Mouse (Mus musculus): ENCODE measurements around the gene Cybc1. TPM values are rescaled to one million over a fixed set of nuclear protein-coding genes. Genes with fewer than 3 reads are reported as not detected.

Cybc1 gene
- polyA plus RNA-seq, 1 experiment from 2014 or later: 28.0 TPM

GRCm38 (mm10) chr11:121200781-121201180 lies 28.3 kb downstream of the Cybc1 start:
- no peaks in the 10 kb centered on the region for H3K27me3 ChIP-seq (ENCODE audit: insufficient read depth, poor library complexity, severe bottlenecking)
- 0 out of 2 replicates have a peak, but pooled peaks cover 5% of the 10 kb centered on the region for H3K36me3 ChIP-seq
- no peak overlapping the region for H3K4me3 ChIP-seq
- no peak overlapping the region for H3K27ac ChIP-seq
- 85% methylated on average over 6 of the region's 6 CpGs for WGBS
- peaks cover 14% of the 10 kb centered on the region for H3K4me1 ChIP-seq
- H3K9me3 ChIP-seq: no peaks in the 10 kb centered on the region
- no peak for DNase-seq (ENCODE audit: low spot score)

GRCm38 (mm10) chr11:121199851-121200250 lies 29.3 kb downstream of the Cybc1 start:
- WGBS: 80% methylated on average over 4 of the region's 4 CpGs
- H3K4me3 ChIP-seq: no peak overlapping the region
- H3K27me3 ChIP-seq (ENCODE audit: insufficient read depth, poor library complexity, severe bottlenecking): no peaks in the 10 kb centered on the region
- H3K4me1 ChIP-seq: peaks cover 9% of the 10 kb centered on the region
- no peaks in the 10 kb centered on the region for H3K9me3 ChIP-seq
- no peak for DNase-seq (ENCODE audit: low spot score)
- 0 out of 2 replicates have a peak, but pooled peaks cover 7% of the 10 kb centered on the region for H3K36me3 ChIP-seq
- no peak overlapping the region for H3K27ac ChIP-seq

- H3K36me3 ChIP-seq: 0 out of 2 replicates have a peak, but pooled peaks cover 8% of the 10 kb centered on the region
- peaks cover 1% of the 10 kb centered on the region for H3K4me1 ChIP-seq
- no peak overlapping the region for H3K27ac ChIP-seq
- no peak for DNase-seq (ENCODE audit: low spot score)
- no peak overlapping the region for H3K4me3 ChIP-seq
- no peaks in the 10 kb centered on the region for H3K9me3 ChIP-seq
- 52% methylated on average over 2 of the region's 2 CpGs for WGBS
- no peaks in the 10 kb centered on the region for H3K27me3 ChIP-seq (ENCODE audit: insufficient read depth, poor library complexity, severe bottlenecking)
Observed at GRCm38 (mm10) chr11:121198622-121199021, 30.5 kb downstream of the Cybc1 start.

- H3K27me3 ChIP-seq (ENCODE audit: insufficient read depth, poor library complexity, severe bottlenecking): no peaks in the 10 kb centered on the region
- no peaks in the 10 kb centered on the region for H3K4me1 ChIP-seq
- 0 out of 2 replicates have a peak, but pooled peaks cover 8% of the 10 kb centered on the region for H3K36me3 ChIP-seq
- no peak overlapping the region for H3K4me3 ChIP-seq
- H3K9me3 ChIP-seq: no peaks in the 10 kb centered on the region
- H3K27ac ChIP-seq: no peak overlapping the region
- no peak for DNase-seq (ENCODE audit: low spot score)
- 75% methylated on average over 3 of the region's 3 CpGs for WGBS
Observed at GRCm38 (mm10) chr11:121193415-121193814, 35.7 kb downstream of the Cybc1 start.

GRCm38 (mm10) chr11:121192742-121193141 lies 36.4 kb downstream of the Cybc1 start:
- 57% methylated on average over 2 of the region's 2 CpGs for WGBS
- Histone ChIP-seq H3K27me3 (ENCODE audit: insufficient read depth, poor library complexity, severe bottlenecking) (no peaks in the 10 kb centered on the region), H3K4me1 (no peaks in the 10 kb centered on the region), H3K36me3 (0 out of 2 replicates have a peak, but pooled peaks cover 8% of the 10 kb centered on the region), H3K9me3 (no peaks in the 10 kb centered on the region), H3K4me3 (no peak overlapping the region), H3K27ac (no peak overlapping the region)
- no peak for DNase-seq (ENCODE audit: low spot score)

GRCm38 (mm10) chr11:121189681-121190080 lies 39.4 kb downstream of the Cybc1 start:
- 76% methylated on average over 3 of the region's 3 CpGs for WGBS
- H3K4me3 ChIP-seq: no peak overlapping the region
- no peaks in the 10 kb centered on the region for H3K9me3 ChIP-seq
- H3K27ac ChIP-seq: no peak overlapping the region
- H3K4me1 ChIP-seq: no peaks in the 10 kb centered on the region
- DNase-seq (ENCODE audit: low spot score): no peak
- H3K36me3 ChIP-seq: peaks cover 6% of the 10 kb centered on the region; the same call in 1 of the 2 replicates
- no peaks in the 10 kb centered on the region for H3K27me3 ChIP-seq (ENCODE audit: insufficient read depth, poor library complexity, severe bottlenecking)

GRCm38 (mm10) chr11:121176285-121177270 lies 52.5 kb downstream of the Cybc1 start:
- Histone ChIP-seq H3K36me3 (peaks cover 5% of the 10 kb centered on the region; the same call in 1 of the 2 replicates), H3K9me3 (no peaks in the 10 kb centered on the region), H3K27ac (no peak overlapping the region), H3K4me3 (no peak overlapping the region), H3K27me3 (ENCODE audit: insufficient read depth, poor library complexity, severe bottlenecking) (no peaks in the 10 kb centered on the region), H3K4me1 (peaks cover 20% of the 10 kb centered on the region)
- DNase-seq (ENCODE audit: low spot score): peak; percentile 82
- WGBS: 50% methylated on average over 12 of the region's 12 CpGs

- Histone ChIP-seq H3K4me1 (peaks cover 20% of the 10 kb centered on the region), H3K27me3 (ENCODE audit: insufficient read depth, poor library complexity, severe bottlenecking) (no peaks in the 10 kb centered on the region), H3K27ac (no peak overlapping the region), H3K4me3 (no peak overlapping the region), H3K36me3 (no peaks in the 10 kb centered on the region), H3K9me3 (no peaks in the 10 kb centered on the region)
- 51% methylated on average over 3 of the region's 3 CpGs for WGBS
- no peak for DNase-seq (ENCODE audit: low spot score)
Observed at GRCm38 (mm10) chr11:121174234-121174633, 54.9 kb downstream of the Cybc1 start.

GRCm38 (mm10) chr11:121173203-121173602 lies 55.9 kb downstream of the Cybc1 start:
- no peak overlapping the region for H3K27ac ChIP-seq
- 84% methylated on average over 5 of the region's 5 CpGs for WGBS

More at GRCm38 (mm10) chr11:121173203-121173602, 55.9 kb downstream of the Cybc1 start:
- no peak for DNase-seq (ENCODE audit: low spot score)
- no peak overlapping the region for H3K4me3 ChIP-seq
- H3K36me3 ChIP-seq: no peaks in the 10 kb centered on the region
- H3K4me1 ChIP-seq: peaks cover 20% of the 10 kb centered on the region
- no peaks in the 10 kb centered on the region for H3K9me3 ChIP-seq
- no peaks in the 10 kb centered on the region for H3K27me3 ChIP-seq (ENCODE audit: insufficient read depth, poor library complexity, severe bottlenecking)

Other genes with a start within 250 kb of the Cybc1 start
- gene Csnk1d, start 238.0 kb downstream of the Cybc1 start, polyA plus RNA-seq (2016; fragmentation: Nextera tagmentation; extraction: Ambion mirVana): 85.2 and 99.8 TPM in 2 replicates
- not detected in 2 replicates for gene Cd7, start 189.9 kb downstream of the Cybc1 start, polyA plus RNA-seq (2016; fragmentation: Nextera tagmentation; extraction: Ambion mirVana)
- gene Sectm1b, start 165.8 kb downstream of the Cybc1 start, polyA plus RNA-seq (2016; fragmentation: Nextera tagmentation; extraction: Ambion mirVana): not detected in 2 replicates
- gene Sectm1a, start 148.1 kb downstream of the Cybc1 start, polyA plus RNA-seq (2016; fragmentation: Nextera tagmentation; extraction: Ambion mirVana): not detected in 2 replicates
- gene Tex19.2, start 110.6 kb downstream of the Cybc1 start, polyA plus RNA-seq (2016; fragmentation: Nextera tagmentation; extraction: Ambion mirVana): not detected in 2 replicates
- 0.10 and 0.14 TPM in 2 replicates for gene Tex19.1, start 83.2 kb downstream of the Cybc1 start, polyA plus RNA-seq (2016; fragmentation: Nextera tagmentation; extraction: Ambion mirVana)
- 0.08 TPM in 1 of 2 replicates, not detected in the other for gene Uts2r, start 69.1 kb downstream of the Cybc1 start, polyA plus RNA-seq (2016; fragmentation: Nextera tagmentation; extraction: Ambion mirVana)
- gene Hexdc, start 24.9 kb downstream of the Cybc1 start, polyA plus RNA-seq (2016; fragmentation: Nextera tagmentation; extraction: Ambion mirVana): 5.3 and 7.6 TPM in 2 replicates
- gene Ogfod3, start 24.6 kb downstream of the Cybc1 start, polyA plus RNA-seq (2016; fragmentation: Nextera tagmentation; extraction: Ambion mirVana): 29.1 and 29.8 TPM in 2 replicates
- gene Narf, start 7.9 kb upstream of the Cybc1 start, polyA plus RNA-seq (2016; fragmentation: Nextera tagmentation; extraction: Ambion mirVana): 48.6 and 60.0 TPM in 2 replicates
- 6.5 and 9.3 TPM in 2 replicates for gene Foxk2, start 30.7 kb upstream of the Cybc1 start, polyA plus RNA-seq (2016; fragmentation: Nextera tagmentation; extraction: Ambion mirVana)
- gene Wdr45b, start 125.1 kb upstream of the Cybc1 start, polyA plus RNA-seq (2016; fragmentation: Nextera tagmentation; extraction: Ambion mirVana): 85.9 and 90.0 TPM in 2 replicates
- gene Rab40b, start 158.9 kb upstream of the Cybc1 start, polyA plus RNA-seq (2016; fragmentation: Nextera tagmentation; extraction: Ambion mirVana): 1.8 and 3.7 TPM in 2 replicates
- 3.0 and 3.6 TPM in 2 replicates for gene Fn3krp, start 192.1 kb upstream of the Cybc1 start, polyA plus RNA-seq (2016; fragmentation: Nextera tagmentation; extraction: Ambion mirVana)
- 1.4 and 3.7 TPM in 2 replicates for gene Fn3k, start 205.6 kb upstream of the Cybc1 start, polyA plus RNA-seq (2016; fragmentation: Nextera tagmentation; extraction: Ambion mirVana)
- 35.3 and 36.7 TPM in 2 replicates for gene Tbcd, start 222.6 kb upstream of the Cybc1 start, polyA plus RNA-seq (2016; fragmentation: Nextera tagmentation; extraction: Ambion mirVana)